Mouse (Mus musculus): ENCODE results near the gene 4930539E08Rik.

DNA sequence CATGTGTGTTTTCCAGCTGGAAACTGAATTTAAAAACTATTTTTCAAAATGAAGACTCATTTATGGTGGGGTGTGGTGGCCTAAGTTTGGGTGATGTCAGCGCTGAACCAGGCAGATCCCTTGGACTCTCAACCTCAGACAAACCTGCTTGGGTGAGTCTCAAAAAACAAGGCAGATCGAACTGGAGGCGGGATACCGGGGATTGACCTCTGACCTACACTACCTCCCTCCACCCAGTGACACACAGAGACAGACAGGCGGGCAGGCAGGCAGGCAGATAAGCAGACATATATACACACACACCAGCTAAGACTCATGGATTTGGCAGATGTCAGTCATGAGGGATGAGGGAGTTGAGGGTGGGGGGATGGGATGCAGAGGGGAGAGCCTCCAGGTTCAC, 16.9 kb downstream of the 4930539E08Rik start:
- TF ChIP-seq GATA1 (IDR thresholded peaks at IDR 0.05; ENCODE audit: low read length) (no peak), TAL1 (IDR thresholded peaks at IDR 0.05; ENCODE audit: low read length) (no peak)
